8 mouse cellular contexts compared by ENCODE assay signal in genomic region chr14:34616821-34617220, GRCm38 (mm10). TPM values are rescaled to one million over a fixed set of nuclear protein-coding genes. Genes with fewer than 3 reads are reported as not detected.
DNase-seq lines count a peak whose midpoint lies in the region; ATAC-seq lines count a peak whose summit lies in the region.

No protein-coding gene starts in this region.

- H3K36me3 ChIP-seq in intestine, embryonic 16.5 days (ENCODE audit: control insufficient read depth, insufficient read depth, low read length) = no peaks in the 10 kb centered on the region
- no peaks in the 10 kb centered on the region for H3K36me3 ChIP-seq in midbrain, embryonic 11.5 days (ENCODE audit: control insufficient read depth, insufficient read depth, low read length)

- H3K4me3 ChIP-seq in intestine, embryonic 16.5 days (ENCODE audit: low read length) = no peak overlapping the region
- H3K4me3 ChIP-seq in midbrain, embryonic 11.5 days (ENCODE audit: low read depth, low read length) = no peak overlapping the region

- intact Hi-C loops in left cerebral cortex, postnatal 25 days (cut with DNase I) = loop anchor here (2.0 to 5.0 kb wide), 3 partner anchors 55 to 162 kb away; partner anchors contain the start of gene Wapl

- no peak overlapping the region for H3K27ac ChIP-seq in intestine, embryonic 16.5 days (ENCODE audit: low read length)
- H3K27ac ChIP-seq in midbrain, embryonic 11.5 days (ENCODE audit: low read depth, low read length) = no peak overlapping the region

- ATAC-seq in intestine, embryonic 16.5 days = peak; percentile 41; the same call in 1 of the 2 replicates
- ATAC-seq in midbrain, embryonic 11.5 days (ENCODE audit: low FRiP score) = peak; percentile 81

- H3K9ac ChIP-seq in intestine, embryonic 16.5 days (ENCODE audit: low read depth, low read length) = no peak overlapping the region
- no peak overlapping the region for H3K9ac ChIP-seq in midbrain, embryonic 11.5 days (ENCODE audit: low read length)

- 4% methylated on average over 8 of the region's 8 CpGs for WGBS in intestine, embryonic 16.5 days
- 3% methylated on average over 8 of the region's 8 CpGs for WGBS in midbrain, embryonic 11.5 days

- no peaks in the 10 kb centered on the region for H3K9me3 ChIP-seq in intestine, embryonic 16.5 days (ENCODE audit: control insufficient read depth, low read length)
- H3K9me3 ChIP-seq in midbrain, embryonic 11.5 days (ENCODE audit: control insufficient read depth, low read length) = no peaks in the 10 kb centered on the region

- peak; percentile 89 for DNase-seq in adrenal gland, adult 2 months
- peak; percentile 91 for DNase-seq in embryo, embryonic 11 days
- peak; percentile 54 to 77 for DNase-seq in gastrocnemius, postnatal 4 days (ENCODE audit: low spot score in 2 of 2)
- DNase-seq in left cerebral cortex, postnatal 25 days (ENCODE audit: low spot score in 2 of 2) = peak; percentile 74 to 91
- peak; percentile 99 for DNase-seq in midbrain, embryonic 11.5 days (ENCODE audit: low spot score, missing footprints)
- peak; percentile 85 for DNase-seq in right cerebral cortex, postnatal 4 days
- DNase-seq in urinary bladder, postnatal 4 days (ENCODE audit: low spot score in 2 of 2) = peak; percentile 71 to 84

- no peaks in the 10 kb centered on the region; the same call in 1 of the 2 replicates for H3K4me1 ChIP-seq in intestine, embryonic 16.5 days (ENCODE audit: control insufficient read depth, insufficient read depth, low read length)
- H3K4me1 ChIP-seq in midbrain, embryonic 11.5 days (ENCODE audit: control insufficient read depth, insufficient read depth, low read length) = peaks cover 6% of the 10 kb centered on the region; the same call in 1 of the 2 replicates

- H3K27me3 ChIP-seq in intestine, embryonic 16.5 days (replicated peaks; ENCODE audit: control insufficient read depth, insufficient read depth, low read length) = no peaks in the 10 kb centered on the region; the same call in 1 of the 2 replicates
- H3K27me3 ChIP-seq in midbrain, embryonic 11.5 days (ENCODE audit: control insufficient read depth, insufficient read depth, low read length) = peaks cover 4% of the 10 kb centered on the region; the same call in 1 of the 2 replicates

- H3K4me2 ChIP-seq in intestine, embryonic 16.5 days (ENCODE audit: low read depth, low read length) = no peak overlapping the region
- no peak overlapping the region for H3K4me2 ChIP-seq in midbrain, embryonic 11.5 days

RNA-seq across cellular contexts. Expression of gene Opn4, which starts 16.9 kb away (rescaled TPM):
- total RNA-seq in adrenal gland, adult 2 months (2021) = under 1 TPM in 1 of 2 experiments, not detected in 1; 0.26 TPM
- 0.26 TPM in 1 of 2 replicates, not detected in the other for polyA plus RNA-seq in adrenal gland, adult 2 months (2012; rRNA removed)
- under 1 TPM; 0.13 to 0.20 TPM for total RNA-seq in gastrocnemius, postnatal 4 days (2021)
- 0.34 TPM in 1 of 2 replicates, not detected in the other for polyA plus RNA-seq in intestine, embryonic 16.5 days (2015; fragmentation: Nextera tagmentation; extraction: Ambion mirVana)
- not detected for total RNA-seq in left cerebral cortex, postnatal 25 days (2021)
- 0.17 TPM in 1 of 2 replicates, not detected in the other for polyA plus RNA-seq in midbrain, embryonic 11.5 days (2014; fragmentation: Nextera tagmentation; extraction: Ambion mirVana)

RNA-seq across cellular contexts. Expression of gene Ldb3, which starts 28.3 kb away (rescaled TPM):
- under 1 TPM; 0.58 to 0.76 TPM for total RNA-seq in adrenal gland, adult 2 months (2021)
- 0.79 and 1.4 TPM in 2 replicates for polyA plus RNA-seq in adrenal gland, adult 2 months (2012; rRNA removed)
- 1,000 to 10,000 TPM; 1,045 to 1,064 TPM for total RNA-seq in gastrocnemius, postnatal 4 days (2021)
- polyA plus RNA-seq in intestine, embryonic 16.5 days (2015; fragmentation: Nextera tagmentation; extraction: Ambion mirVana) = 12.8 and 15.7 TPM in 2 replicates
- total RNA-seq in left cerebral cortex, postnatal 25 days (2021) = 1 to 10 TPM; 2.0 to 2.4 TPM
- polyA plus RNA-seq in midbrain, embryonic 11.5 days (2014; fragmentation: Nextera tagmentation; extraction: Ambion mirVana) = 0.07 TPM in 1 of 2 replicates, not detected in the other

RNA-seq across cellular contexts. Expression of gene Wapl, which starts 56.9 kb away (rescaled TPM):
- total RNA-seq in adrenal gland, adult 2 months (2021) = 10 to 100 TPM; 64.7 to 92.8 TPM
- 5.3 and 6.3 TPM in 2 replicates for polyA plus RNA-seq in adrenal gland, adult 2 months (2012; rRNA removed)
- total RNA-seq in gastrocnemius, postnatal 4 days (2021) = 10 to 100 TPM; 48.5 to 53.4 TPM
- polyA plus RNA-seq in intestine, embryonic 16.5 days (2015; fragmentation: Nextera tagmentation; extraction: Ambion mirVana) = 18.0 and 18.1 TPM in 2 replicates
- 10 to 100 TPM; 42.7 to 45.5 TPM for total RNA-seq in left cerebral cortex, postnatal 25 days (2021)
- polyA plus RNA-seq in midbrain, embryonic 11.5 days (2014; fragmentation: Nextera tagmentation; extraction: Ambion mirVana) = 36.7 and 38.1 TPM in 2 replicates

Comparison
In these comparisons a context has a peak if more than half of its experiments do, and no peak if none do; other contexts are left out.
1. RNA of gene Ldb3, which starts 28.3 kb away (total RNA-seq): 1,045 to 1,064 TPM in gastrocnemius, postnatal 4 days; 2.0 to 2.4 TPM in left cerebral cortex, postnatal 25 days and 0.58 to 0.76 TPM in adrenal gland, adult 2 months; every median in the first group is over 100 times any median in the second.
2. Peak in every context shown above with its lines, with median percentiles within 50 percentile points of each other: DNase-seq.